Mouse (Mus musculus): ENCODE results near the gene U2af1.
"Not testable (repeated sequence)": the region's sequence is repeated elsewhere in the genome, so short reads cannot be mapped to it uniquely, and the experiment has no call there.

Gene U2af1

DNA sequence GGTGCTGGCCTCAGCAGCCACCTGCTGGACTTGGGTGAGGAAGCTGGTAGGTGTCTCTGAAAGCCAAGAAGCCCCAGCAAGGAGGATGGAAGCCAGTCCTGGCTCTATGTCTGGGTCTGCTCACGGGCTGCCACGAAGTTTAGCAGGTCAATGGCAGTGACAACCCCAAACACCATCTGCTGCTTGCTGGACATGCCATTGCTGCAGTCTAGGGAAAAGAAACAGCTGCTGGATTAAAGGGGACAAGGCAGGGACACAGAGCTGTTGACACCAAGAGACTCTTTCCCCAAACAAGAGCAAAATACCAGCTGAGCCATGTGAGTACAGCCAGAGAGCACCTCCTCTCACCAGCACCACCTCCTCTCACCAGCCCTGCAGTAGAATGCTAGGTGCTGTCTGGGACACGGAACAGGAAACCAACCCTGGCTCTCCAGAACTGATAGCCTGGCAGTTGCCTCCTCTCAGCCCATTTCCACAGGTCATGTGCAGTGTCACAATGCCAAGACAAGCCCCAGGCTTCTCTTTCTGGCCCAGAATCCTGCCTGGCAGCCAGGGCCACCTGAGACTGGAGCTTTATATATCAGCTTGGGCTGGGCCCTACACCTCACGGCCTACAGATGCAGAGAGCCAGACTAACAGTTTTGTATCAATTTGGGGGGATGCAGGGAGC lies 45.5 kb downstream of the U2af1 start:
- DNase-seq (ENCODE audit: low spot score in 2 of 2) = no peak

DNA sequence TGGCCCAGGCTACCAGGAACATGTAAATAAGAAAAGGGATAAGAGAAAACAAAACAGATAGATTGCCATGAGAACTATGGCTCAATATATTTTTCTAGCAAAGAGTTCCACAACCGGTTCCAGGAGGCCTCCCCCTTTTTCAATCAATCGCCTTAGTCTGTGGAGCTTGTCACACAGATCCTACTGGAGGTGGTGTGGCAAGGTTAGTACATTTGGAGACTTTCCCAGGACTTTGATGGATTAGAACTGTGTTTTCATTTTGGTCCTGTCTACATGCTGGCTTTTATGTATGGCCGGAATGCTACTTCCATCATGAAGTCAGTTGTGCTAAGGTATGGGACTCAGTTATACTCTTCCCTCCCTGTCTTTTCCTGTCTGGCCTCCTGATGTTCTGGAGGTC lies 48.8 kb downstream of the U2af1 start:
- DNase-seq (ENCODE audit: low spot score in 2 of 2) = no peak

DNA sequence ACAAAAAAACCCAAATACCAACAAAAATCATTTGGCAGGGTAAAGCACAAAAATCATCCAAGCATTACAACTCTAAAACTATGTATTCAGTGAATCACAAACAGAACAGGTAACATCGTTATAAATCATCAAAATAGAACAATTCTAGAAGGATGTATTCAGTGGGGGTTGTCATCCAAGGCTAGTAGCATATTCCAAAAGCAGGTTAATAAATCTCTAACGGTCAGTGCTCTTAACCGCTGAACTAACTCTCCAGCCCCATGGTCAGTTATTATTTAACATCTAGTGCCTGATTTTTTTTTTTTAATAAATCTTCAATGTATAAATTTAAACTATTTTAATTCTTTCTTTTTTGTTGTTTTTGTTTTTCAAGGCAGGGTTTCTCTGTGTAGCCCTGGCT lies 49.5 kb downstream of the U2af1 start:
- DNase-seq (ENCODE audit: low spot score in 2 of 2) = not testable (repeated sequence)

DNA sequence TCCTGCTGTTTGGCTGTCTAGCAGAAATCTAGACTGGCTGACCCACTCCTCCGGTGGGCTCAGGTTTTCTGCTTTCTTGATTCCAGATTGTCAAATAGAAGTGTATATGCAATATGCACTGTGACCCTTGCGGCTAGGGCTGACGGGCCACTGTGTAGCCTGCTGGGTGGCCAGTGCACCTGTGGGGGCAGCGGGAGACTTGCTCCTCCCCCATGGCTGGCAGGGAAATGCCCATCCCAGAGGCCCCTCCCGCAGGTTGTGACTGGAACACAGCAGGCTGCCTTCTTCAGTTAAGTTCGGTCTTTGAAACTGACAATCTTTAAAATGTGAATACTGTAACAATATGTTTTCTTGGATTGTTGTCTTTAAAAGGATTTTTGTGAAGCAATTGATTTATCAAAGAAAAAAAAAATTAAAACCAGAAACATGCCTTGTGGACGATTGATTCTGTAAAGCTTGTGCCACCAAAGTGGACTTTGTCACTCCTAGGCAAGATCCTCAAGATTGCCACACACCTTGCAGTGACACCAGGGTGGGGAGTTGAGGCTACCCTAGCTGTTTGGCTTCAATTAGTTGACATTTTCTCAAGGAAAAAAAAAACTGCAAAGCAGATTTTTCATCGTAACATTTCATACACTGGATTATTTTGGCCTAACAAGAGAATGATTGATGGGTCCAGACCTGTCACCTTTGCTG lies 51.3 kb downstream of the U2af1 start:
- DNase-seq (ENCODE audit: low spot score in 2 of 2) = no peak

DNA sequence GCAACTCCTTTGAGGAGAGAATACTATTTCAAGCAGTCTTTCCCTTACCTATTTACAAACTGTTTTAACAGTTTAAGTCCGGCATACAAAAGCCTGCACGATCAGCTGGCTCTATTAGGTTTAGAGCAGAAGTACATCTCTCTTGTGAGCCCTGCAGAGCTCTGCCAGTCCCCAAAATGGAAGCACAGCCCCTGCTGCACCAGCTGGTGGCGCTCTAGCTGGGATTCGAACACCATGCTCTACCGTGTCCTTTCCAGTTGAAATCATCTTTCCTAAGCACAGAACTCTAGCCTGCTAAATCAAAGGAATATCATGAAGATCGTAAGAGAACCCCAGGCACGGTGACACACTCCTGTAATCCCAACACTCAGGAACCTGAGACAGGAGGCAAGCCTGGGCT lies 52.3 kb downstream of the U2af1 start:
- no peak for DNase-seq (ENCODE audit: low spot score in 2 of 2)

DNA sequence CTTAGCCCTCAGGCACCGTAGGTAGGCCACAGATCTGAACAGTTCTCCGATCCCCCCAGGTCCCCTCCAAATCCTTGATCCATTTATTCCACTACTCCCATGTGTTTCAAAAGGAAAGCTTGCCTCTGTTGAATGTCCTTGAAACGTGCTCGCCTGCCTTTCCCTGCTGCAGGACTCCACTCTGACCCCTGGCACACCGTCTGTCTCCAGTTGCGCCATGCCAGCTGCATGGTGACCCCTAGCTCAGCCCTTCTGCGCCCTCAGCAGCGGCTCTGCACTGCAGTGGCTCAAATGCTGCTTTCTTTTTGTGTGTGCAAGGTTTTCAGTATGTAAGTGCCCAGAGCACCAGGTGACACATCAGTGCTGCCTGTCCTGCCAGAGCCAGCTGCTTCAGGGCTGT lies 60.1 kb downstream of the U2af1 start:
- no peak for DNase-seq (ENCODE audit: low spot score in 2 of 2)

DNA sequence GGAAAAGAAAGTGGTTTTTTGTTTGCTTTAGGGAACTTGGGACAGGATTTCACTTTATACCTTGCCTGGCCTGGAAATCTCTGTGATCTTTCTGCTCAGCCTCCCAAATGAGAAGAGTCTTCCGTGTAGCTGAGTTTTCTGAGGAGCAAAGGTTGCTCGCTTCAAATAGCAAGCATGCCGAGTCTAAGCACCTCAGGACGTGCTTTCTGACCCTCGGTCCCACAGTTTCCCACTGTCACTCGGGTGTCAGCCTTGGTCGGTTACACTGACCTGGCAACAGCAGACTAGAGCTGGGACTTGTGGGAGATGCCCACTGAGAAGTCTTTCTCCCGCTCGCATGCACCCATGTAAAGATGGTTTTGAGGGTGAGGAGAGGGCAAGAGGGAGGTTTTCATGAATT lies 60.7 kb downstream of the U2af1 start:
- DNase-seq (ENCODE audit: low spot score in 2 of 2) = no peak

Measured in natural killer cell, adult 2 months (primary cell).